Mouse (Mus musculus) ES-E14 (cell line): ENCODE data around the gene Slc16a3.

Experiments
- CHD2 ChIP-seq: IDR thresholded peaks from 2 replicates; pipeline ENCODE4 v1.6.1; 2014; ENCODE audit warnings: mild to moderate bottlenecking, low read depth, low read length, inconsistent platforms
- HCFC1 ChIP-seq: IDR thresholded peaks from 2 replicates; pipeline ENCODE4 v1.6.1; 2012; ENCODE audit warnings: low read length, inconsistent platforms, borderline replicate concordance; ENCODE audit not compliant: insufficient read depth
- MAFK ChIP-seq: IDR thresholded peaks from 2 replicates; pipeline ENCODE4 v1.6.1; 2014; ENCODE audit warnings: mild to moderate bottlenecking, low read depth, low read length, inconsistent platforms; ENCODE audit not compliant: insufficient read depth

DNA sequence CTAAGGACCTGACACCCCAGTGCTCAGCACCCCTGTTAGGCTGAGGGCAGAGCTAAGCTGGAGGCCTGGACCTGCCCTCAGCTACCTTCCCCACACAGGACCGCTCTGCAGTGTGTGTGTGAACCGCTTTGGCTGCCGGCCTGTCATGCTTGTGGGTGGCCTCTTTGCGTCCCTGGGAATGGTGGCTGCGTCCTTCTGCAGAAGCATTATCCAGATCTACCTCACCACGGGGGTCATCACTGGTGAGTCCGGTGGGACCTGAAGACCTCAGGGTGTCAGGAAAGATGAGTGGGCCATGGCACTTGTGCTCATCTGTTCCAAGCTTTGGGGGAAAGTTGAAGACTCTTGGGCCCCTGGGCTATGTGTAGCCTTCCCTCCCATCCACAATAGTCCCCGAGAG is 7.4 kb downstream of the Slc16a3 start:
- TF ChIP-seq CHD2 (no peak), MAFK (no peak), HCFC1 (no peak)
